Mouse (Mus musculus) stomach, embryonic 15.5 days (tissue): ENCODE data around the gene Gpr83. TPM values are rescaled to one million over a fixed set of nuclear protein-coding genes. Genes with fewer than 3 reads are reported as not detected.

Source experiments
- ATAC-seq: fragments of 200-750 bp; cut with Nextera tagmentation; 2 replicates; pipeline ENCODE4 v1.8.0; 2017; ENCODE audit warnings: low read depth, moderate number of reproducible peaks, moderate TSS enrichment; ENCODE audit not compliant: insufficient read depth, low FRiP score
- H3K27ac ChIP-seq: fragments of 300-500 bp; sonication (generic); 2 replicates; pipeline ENCODE4 v1.5.1; 2015; ENCODE audit warnings: mild to moderate bottlenecking, inconsistent platforms
- H3K27me3 ChIP-seq: fragments of 300-500 bp; sonication (generic); replicated peaks from 2 replicates; pipeline ENCODE4 v1.6.1; 2015; ENCODE audit warnings: inconsistent platforms
- H3K36me3 ChIP-seq: fragments of 300-500 bp; sonication (generic); 2 replicates; pipeline ENCODE4 v1.6.1; 2015; ENCODE audit warnings: inconsistent platforms
- H3K4me1 ChIP-seq: fragments of 300-500 bp; sonication (generic); 2 replicates; pipeline ENCODE4 v1.6.1; 2015; ENCODE audit warnings: inconsistent platforms
- H3K4me2 ChIP-seq: fragments of 300-500 bp; sonication (generic); 2 replicates; pipeline ENCODE4 v1.6.1; 2015; ENCODE audit warnings: mild to moderate bottlenecking, inconsistent platforms
- H3K4me3 ChIP-seq: fragments of 300-500 bp; sonication (generic); replicated peaks from 2 replicates; pipeline ENCODE4 v1.5.1; 2015; ENCODE audit warnings: inconsistent platforms
- H3K9ac ChIP-seq: fragments of 300-500 bp; sonication (generic); 2 replicates; pipeline ENCODE4 v1.6.1; 2015; ENCODE audit warnings: inconsistent platforms
- H3K9me3 ChIP-seq: fragments of 300-500 bp; sonication (generic); 2 replicates; pipeline ENCODE4 v1.6.1; 2016; ENCODE audit warnings: inconsistent platforms
- WGBS: fragments of 180-500 bp; shearing (Covaris S2); methylation state at CpG from one replicate; pipeline ENCODE4 v1.1.7; 2015; 5-methylcytosine and 5-hydroxymethylcytosine counted together
- polyA plus RNA-seq: library from polyadenylated mRNA; unstranded; fragments of >200 nt; fragmentation: Nextera tagmentation; extraction: Ambion mirVana; gene quantifications from 2 replicates; pipeline ENCODE4 v1.2.1, GENCODE M21; 2015

Gpr83 gene
- polyA plus RNA-seq, 1 experiment from 2014 or later, result 0.54 TPM

GRCm38 (mm10) chr9:14846428-14846827 is 13.6 kb upstream of the Gpr83 start:
- Histone ChIP-seq H3K9me3 (no peaks in the 10 kb centered on the region), H3K27me3 (no peaks in the 10 kb centered on the region), H3K27ac (no peak overlapping the region), H3K4me3 (no peak overlapping the region), H3K4me2 (no peak overlapping the region), H3K9ac (no peak overlapping the region), H3K4me1 (no peaks in the 10 kb centered on the region), H3K36me3 (no peaks in the 10 kb centered on the region)
- 47% methylated on average over 5 of the region's 5 CpGs for WGBS
- no peak for ATAC-seq

GRCm38 (mm10) chr9:14848267-14848935 is 11.6 kb upstream of the Gpr83 start:
- no peaks in the 10 kb centered on the region for H3K27me3 ChIP-seq
- H3K4me2 ChIP-seq, result no peak overlapping the region
- ATAC-seq, result no peak
- 72% methylated on average over 1 of the region's 1 CpGs for WGBS
- no peaks in the 10 kb centered on the region for H3K36me3 ChIP-seq
- no peak overlapping the region for H3K9ac ChIP-seq
- H3K27ac ChIP-seq, result no peak overlapping the region
- no peaks in the 10 kb centered on the region for H3K4me1 ChIP-seq
- no peaks in the 10 kb centered on the region for H3K9me3 ChIP-seq
- H3K4me3 ChIP-seq, result no peak overlapping the region

- WGBS, result 72% methylated on average over 4 of the region's 4 CpGs
- H3K9me3 ChIP-seq, result no peaks in the 10 kb centered on the region
Measured at GRCm38 (mm10) chr9:14854585-14854984, 5.4 kb upstream of the Gpr83 start.

DNA sequence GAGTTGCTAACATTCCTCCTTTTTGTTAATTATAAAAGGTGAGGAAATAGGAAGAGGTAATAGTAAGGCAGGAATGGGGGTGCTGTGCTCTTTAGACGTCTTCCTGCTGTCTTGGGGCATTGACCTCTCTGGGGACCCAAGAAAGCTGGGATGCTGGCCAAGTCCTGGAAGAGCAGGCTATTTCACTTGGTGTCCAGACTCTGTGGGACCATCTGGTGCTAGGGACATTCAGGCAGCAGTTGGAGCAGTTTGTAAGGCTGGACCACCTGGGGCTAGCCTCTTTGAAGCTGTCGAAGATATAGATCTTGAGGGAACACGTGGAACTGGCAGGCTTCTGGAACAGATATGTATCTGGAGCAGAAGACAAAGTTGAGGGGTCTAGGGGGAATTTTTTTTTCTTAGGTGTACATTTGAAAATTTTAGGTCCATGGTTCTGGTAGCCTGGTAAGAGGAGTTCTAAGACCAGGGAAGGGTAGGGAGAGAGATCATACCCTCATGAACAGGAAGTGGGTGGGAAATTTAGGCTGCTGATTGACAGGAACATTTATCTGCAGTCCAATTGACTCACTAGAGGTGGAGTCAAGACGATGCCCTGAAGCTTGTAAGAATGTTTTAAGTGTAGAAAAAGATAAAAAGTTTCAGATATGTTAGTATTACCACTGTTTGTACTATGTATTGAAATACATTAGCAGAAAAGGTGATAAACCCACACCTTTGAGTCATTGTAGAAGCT is 2.9 kb upstream of the Gpr83 start:
- H3K27ac ChIP-seq, result no peak overlapping the region
- peaks cover 34% of the 10 kb centered on the region for H3K27me3 ChIP-seq
- WGBS, result 44% methylated on average over 4 of the region's 4 CpGs
- H3K9ac ChIP-seq, result no peak overlapping the region
- peaks cover 10% of the 10 kb centered on the region; the same call in 1 of the 2 replicates for H3K4me1 ChIP-seq
- no peak overlapping the region for H3K4me3 ChIP-seq
- no peak overlapping the region for H3K4me2 ChIP-seq
- H3K9me3 ChIP-seq, result no peaks in the 10 kb centered on the region
- ATAC-seq, result no peak
- H3K36me3 ChIP-seq, result no peaks in the 10 kb centered on the region

More at GRCm38 (mm10) chr9:14854585-14854984, 5.4 kb upstream of the Gpr83 start:
- Histone ChIP-seq H3K4me2 (no peak overlapping the region), H3K4me1 (0 out of 2 replicates have a peak, but pooled peaks cover under 1% of the 10 kb centered on the region), H3K9ac (no peak overlapping the region), H3K27me3 (peaks cover 13% of the 10 kb centered on the region), H3K4me3 (no peak overlapping the region), H3K36me3 (no peaks in the 10 kb centered on the region), H3K27ac (no peak overlapping the region)
- ATAC-seq, result no peak

DNA sequence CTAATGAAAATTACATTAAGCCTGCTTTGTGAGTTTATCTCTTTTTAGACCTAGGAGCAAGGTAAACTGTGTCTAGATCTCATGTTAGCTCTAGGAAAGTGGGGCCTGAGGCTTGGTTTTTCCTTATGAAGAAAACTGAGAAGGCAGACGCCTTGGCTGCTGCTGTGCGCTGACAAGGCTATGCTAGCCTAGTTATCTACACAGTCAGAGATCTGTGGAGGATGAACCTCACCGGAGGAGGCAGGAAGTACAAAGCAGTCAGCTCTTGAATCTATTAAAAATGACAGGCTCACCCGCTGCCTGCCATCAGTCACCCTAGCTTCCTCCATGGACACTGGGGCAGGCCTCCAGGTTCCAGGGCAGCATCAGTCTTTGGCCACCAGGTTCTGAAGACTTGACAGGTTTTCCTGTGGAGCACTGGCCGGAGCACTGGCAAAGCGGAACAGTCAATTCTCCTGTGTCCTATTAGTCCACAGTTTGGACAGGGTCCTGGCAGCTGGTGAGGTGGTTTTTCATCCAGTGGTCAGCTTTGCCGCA is 1.8 kb upstream of the Gpr83 start:
- no peak overlapping the region for H3K27ac ChIP-seq
- H3K4me2 ChIP-seq, result no peak overlapping the region
- no peaks in the 10 kb centered on the region for H3K36me3 ChIP-seq
- 60% methylated on average over 7 of the region's 7 CpGs for WGBS
- peaks cover 38% of the 10 kb centered on the region for H3K27me3 ChIP-seq
- ATAC-seq, result no peak
- no peak overlapping the region for H3K9ac ChIP-seq
- H3K4me3 ChIP-seq, result no peak overlapping the region
- peaks cover 10% of the 10 kb centered on the region; the same call in 1 of the 2 replicates for H3K4me1 ChIP-seq
- no peaks in the 10 kb centered on the region for H3K9me3 ChIP-seq

- WGBS, result 56% methylated on average over 3 of the region's 3 CpGs
- Histone ChIP-seq H3K4me1 (peaks cover 10% of the 10 kb centered on the region; the same call in 1 of the 2 replicates), H3K36me3 (no peaks in the 10 kb centered on the region), H3K9me3 (no peaks in the 10 kb centered on the region), H3K9ac (no peak overlapping the region), H3K4me3 (no peak overlapping the region), H3K4me2 (no peak overlapping the region), H3K27me3 (peaks cover 38% of the 10 kb centered on the region), H3K27ac (no peak overlapping the region)
- no peak for ATAC-seq
Measured at GRCm38 (mm10) chr9:14858782-14859181, 1.2 kb upstream of the Gpr83 start.

DNA sequence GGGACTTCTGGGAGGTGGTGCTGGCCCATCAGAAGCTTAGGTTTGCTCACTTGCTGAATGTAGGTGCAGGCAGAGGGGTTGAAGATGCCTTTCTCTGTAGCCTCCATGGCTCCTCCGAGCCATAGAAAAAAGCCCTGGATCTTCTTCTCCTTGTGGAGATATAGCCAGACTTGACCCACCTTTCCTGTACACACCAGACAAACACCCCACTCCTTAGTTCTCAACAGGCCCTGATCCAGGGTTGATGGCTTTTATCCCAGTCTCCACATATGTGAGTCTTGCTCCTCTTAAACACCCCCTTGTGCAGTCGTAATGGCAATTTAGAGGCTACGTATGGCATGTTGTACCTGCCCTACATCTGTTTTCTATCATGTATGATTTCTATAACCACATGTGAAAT is 3.1 kb downstream of the Gpr83 start:
- Histone ChIP-seq H3K4me3 (no peak overlapping the region), H3K9ac (no peak overlapping the region), H3K36me3 (no peaks in the 10 kb centered on the region), H3K27me3 (peaks cover 38% of the 10 kb centered on the region), H3K27ac (no peak overlapping the region), H3K4me1 (peaks cover 10% of the 10 kb centered on the region; the same call in 1 of the 2 replicates), H3K9me3 (no peaks in the 10 kb centered on the region), H3K4me2 (no peak overlapping the region)
- 87% methylated on average over 3 of the region's 3 CpGs for whole genome bisulfite sequencing
- ATAC-seq, result no peak

GRCm38 (mm10) chr9:14864726-14865125 is 4.7 kb downstream of the Gpr83 start:
- Histone ChIP-seq H3K4me2 (no peak overlapping the region), H3K4me1 (peaks cover 8% of the 10 kb centered on the region; the same call in 1 of the 2 replicates), H3K27ac (no peak overlapping the region), H3K9ac (no peak overlapping the region), H3K27me3 (peaks cover 23% of the 10 kb centered on the region), H3K9me3 (no peaks in the 10 kb centered on the region), H3K4me3 (no peak overlapping the region), H3K36me3 (no peaks in the 10 kb centered on the region)
- no peak for ATAC-seq
- whole genome bisulfite sequencing, result 79% methylated on average over 9 of the region's 9 CpGs

DNA sequence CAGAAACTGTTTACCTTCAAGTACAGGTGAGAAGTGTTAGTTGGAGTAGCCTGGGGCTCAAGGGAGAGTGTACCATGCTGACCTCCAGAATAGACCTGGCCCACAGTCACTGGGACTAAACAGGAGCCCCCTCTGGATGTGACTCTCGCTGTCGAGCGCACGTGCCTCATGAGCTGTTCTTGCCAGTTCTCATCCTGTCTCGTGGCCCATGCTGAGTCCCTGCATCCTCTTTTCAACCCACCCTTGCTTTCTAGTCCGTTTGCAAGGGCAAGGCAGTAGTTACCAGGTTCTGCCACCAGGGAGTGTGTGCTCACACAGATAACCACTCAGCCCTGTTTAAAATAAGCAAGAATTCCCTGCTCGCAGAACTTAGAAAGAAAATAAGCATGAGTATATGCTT is 6.9 kb downstream of the Gpr83 start:
- Histone ChIP-seq H3K9ac (no peak overlapping the region), H3K36me3 (no peaks in the 10 kb centered on the region), H3K27me3 (0 out of 2 replicates have a peak, but pooled peaks cover 5% of the 10 kb centered on the region), H3K4me1 (no peaks in the 10 kb centered on the region), H3K9me3 (no peaks in the 10 kb centered on the region), H3K4me3 (no peak overlapping the region), H3K4me2 (no peak overlapping the region), H3K27ac (no peak overlapping the region)
- 31% methylated on average over 7 of the region's 7 CpGs for WGBS
- no peak for ATAC-seq

DNA sequence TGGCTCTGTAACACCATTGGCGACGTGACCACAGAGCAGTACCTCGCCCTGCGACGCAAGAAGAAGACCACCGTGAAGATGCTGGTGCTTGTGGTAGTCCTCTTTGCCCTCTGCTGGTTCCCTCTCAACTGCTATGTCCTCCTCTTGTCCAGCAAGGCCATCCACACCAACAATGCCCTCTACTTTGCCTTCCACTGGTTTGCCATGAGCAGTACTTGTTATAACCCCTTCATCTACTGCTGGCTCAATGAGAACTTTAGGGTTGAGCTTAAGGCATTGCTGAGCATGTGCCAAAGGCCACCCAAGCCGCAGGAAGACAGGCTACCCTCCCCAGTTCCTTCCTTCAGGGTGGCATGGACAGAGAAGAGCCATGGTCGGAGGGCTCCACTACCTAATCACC is 8.3 kb downstream of the Gpr83 start:
- Histone ChIP-seq H3K4me1 (no peaks in the 10 kb centered on the region), H3K27me3 (no peaks in the 10 kb centered on the region), H3K27ac (no peak overlapping the region), H3K9me3 (no peaks in the 10 kb centered on the region), H3K4me3 (no peak overlapping the region), H3K4me2 (no peak overlapping the region), H3K9ac (no peak overlapping the region), H3K36me3 (no peaks in the 10 kb centered on the region)
- WGBS, result 89% methylated on average over 8 of the region's 8 CpGs
- ATAC-seq, result no peak

DNA sequence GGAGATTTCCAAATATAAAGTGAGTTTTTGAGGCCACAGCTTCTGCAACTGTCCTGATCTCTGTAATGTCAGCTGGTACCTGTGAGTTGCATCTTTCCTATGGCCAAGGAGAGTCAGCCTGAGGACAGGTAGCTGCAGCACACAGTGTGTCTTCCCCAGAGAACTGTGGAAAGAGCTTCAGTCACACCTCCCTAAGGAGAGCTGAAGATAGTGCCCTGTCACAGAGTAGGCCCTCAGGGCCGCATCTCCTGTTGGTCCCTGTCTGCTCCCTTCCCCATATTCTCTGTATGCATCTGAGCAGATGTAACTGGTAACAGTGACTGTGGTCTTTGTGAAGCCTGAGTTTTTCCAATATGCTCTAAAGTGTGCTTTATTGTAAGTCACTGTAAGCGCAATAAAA is 10.4 kb downstream of the Gpr83 start:
- Histone ChIP-seq H3K9ac (no peak overlapping the region), H3K4me3 (no peak overlapping the region), H3K27me3 (no peaks in the 10 kb centered on the region), H3K4me1 (no peaks in the 10 kb centered on the region), H3K27ac (no peak overlapping the region), H3K36me3 (no peaks in the 10 kb centered on the region), H3K4me2 (no peak overlapping the region), H3K9me3 (no peaks in the 10 kb centered on the region)
- WGBS, result 84% methylated on average over 2 of the region's 2 CpGs
- no peak for ATAC-seq

GRCm38 (mm10) chr9:14870802-14871201 is 10.8 kb downstream of the Gpr83 start:
- 88% methylated on average over 10 of the region's 10 CpGs for WGBS
- no peak for ATAC-seq

More at GRCm38 (mm10) chr9:14870802-14871201, 10.8 kb downstream of the Gpr83 start:
- Histone ChIP-seq H3K4me2 (no peak overlapping the region), H3K9ac (no peak overlapping the region), H3K27me3 (no peaks in the 10 kb centered on the region), H3K4me3 (no peak overlapping the region), H3K4me1 (no peaks in the 10 kb centered on the region), H3K36me3 (no peaks in the 10 kb centered on the region), H3K27ac (no peak overlapping the region), H3K9me3 (no peaks in the 10 kb centered on the region)
